Mouse (Mus musculus) liver, adult 2 months (tissue): ENCODE results near the gene Reep1.

Experiments
- CTCF ChIP-seq: fragments of 200-500 bp; IDR thresholded peaks from 2 replicates; pipeline ENCODE4 v1.5.1; 2011; ENCODE audit warnings: low read depth, low read length, control low read depth
- POLR2A ChIP-seq: fragments of 200-500 bp; IDR thresholded peaks from 2 replicates; pipeline ENCODE4 v1.6.1; 2011; ENCODE audit warnings: low read length, control low read depth; ENCODE audit not compliant: insufficient read depth; ENCODE audit errors: extremely low read depth

- TF ChIP-seq CTCF (no peak), POLR2A (no peak)
Observed at GRCm38 (mm10) chr6:71779831-71780230, 72.5 kb downstream of the Reep1 start.
